Mouse (Mus musculus): ENCODE data around the gene Popdc2. TPM values are rescaled to one million over a fixed set of nuclear protein-coding genes. Genes with fewer than 3 reads are reported as not detected.
"Not testable (repeated sequence)": the region's sequence is repeated elsewhere in the genome, so short reads cannot be mapped to it uniquely, and the experiment has no call there.

Gene Popdc2
- total RNA-seq (2021) = 10 to 100 TPM; 56.0 to 67.3 TPM
- long read RNA-seq, experiment 1, transcript Popdc2-201 (4 exons, 2,169 nt) = major isoform, 70 of 88 reads
- long read RNA-seq, experiment 1, partial matches to known transcripts = 8 of 88 reads
- long read RNA-seq, experiment 1, other reads (novel, unspliced or antisense) = 8 of 88 reads
- long read RNA-seq, experiment 2, transcript Popdc2-201 (4 exons, 2,169 nt) = major isoform, 40 of 52 reads
- long read RNA-seq, experiment 2, partial matches to known transcripts = 6 of 52 reads
- long read RNA-seq, experiment 2, other reads (novel, unspliced or antisense) = 6 of 52 reads

DNA sequence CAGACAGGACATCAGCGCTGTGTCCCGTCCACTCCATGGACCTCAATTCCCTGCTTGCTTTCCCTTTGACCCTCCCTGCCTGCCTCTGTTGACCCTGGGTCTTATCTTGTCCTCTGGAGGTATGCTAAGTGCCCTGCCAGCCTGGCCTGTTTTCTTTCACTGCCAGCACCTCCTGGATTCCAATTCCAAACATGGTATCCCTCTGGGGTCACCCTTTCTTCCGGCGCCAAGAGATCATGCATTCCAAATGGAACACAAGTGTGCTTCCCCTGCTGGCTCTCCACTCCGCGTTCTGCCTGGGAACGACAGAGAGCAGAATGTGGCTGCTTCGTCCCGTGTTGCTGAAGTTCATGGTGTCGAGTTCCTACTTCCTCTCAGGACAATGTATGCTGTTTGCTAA is at the start of gene Popdc2:
Popdc2 (plus strand) TSS at position 277 of the 400 bp plus-strand sequence.
- peak; percentile 56 for DNase-seq

DNA sequence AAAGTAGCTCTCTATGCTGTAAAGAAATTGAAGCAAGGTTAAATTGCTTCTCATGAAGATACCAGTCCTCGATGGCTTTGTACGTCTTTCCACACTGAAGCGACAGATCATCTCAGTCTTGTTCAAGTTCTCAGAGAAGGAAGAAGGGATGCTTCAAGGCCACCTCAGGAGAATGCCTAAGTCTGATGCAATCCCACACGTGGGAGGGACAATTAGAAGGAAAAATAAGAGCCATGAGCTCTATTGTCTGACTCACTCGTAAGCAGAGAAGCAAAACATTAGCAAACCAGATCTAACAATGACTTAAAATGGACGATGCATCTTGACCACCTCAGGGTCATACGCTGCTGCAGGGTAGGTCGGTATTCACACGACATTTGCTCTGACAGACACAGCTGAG is 43.5 kb upstream of the Popdc2 start:
- DNase-seq = no peak

DNA sequence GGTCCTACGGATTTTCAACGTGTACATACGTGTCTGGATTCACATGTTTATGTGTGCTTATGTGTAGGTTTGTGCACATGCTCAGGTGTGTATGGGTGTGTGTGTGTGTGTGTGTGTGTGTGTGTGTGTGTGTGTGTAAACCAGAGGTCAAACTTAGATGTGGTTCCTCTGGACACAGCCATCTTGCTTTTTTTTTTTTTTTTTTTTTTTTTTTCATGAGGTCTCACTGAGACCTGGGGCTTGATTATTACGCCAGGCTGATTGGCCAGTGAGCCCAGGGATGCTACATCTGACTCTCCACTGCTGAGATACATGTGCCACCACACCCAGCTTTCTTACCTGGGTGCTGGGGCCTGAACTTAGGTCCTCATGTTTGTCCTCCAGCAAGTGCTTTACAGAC is 42.9 kb upstream of the Popdc2 start:
- DNase-seq = no peak

DNA sequence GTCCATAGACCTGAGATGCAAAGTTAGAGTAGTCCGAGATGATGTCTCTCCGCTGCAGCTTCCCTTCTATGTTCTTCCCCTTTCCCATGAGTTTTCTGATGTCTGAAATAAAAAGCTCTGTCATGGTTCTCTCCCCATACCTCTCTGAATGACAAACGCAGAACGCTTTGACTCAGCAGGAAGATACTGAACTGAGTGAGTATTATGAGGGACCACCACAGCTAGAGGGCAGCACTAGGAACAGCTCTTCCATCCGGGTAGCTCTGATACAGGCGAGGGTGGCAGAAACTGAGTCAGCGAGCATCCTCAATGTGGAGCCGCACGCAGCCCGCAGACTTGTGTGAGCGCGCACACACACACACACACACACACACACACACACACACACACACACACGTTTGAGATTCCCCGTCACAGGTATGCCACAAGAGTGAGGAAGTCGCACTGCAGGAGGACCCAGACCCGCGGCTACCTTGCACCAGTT is 40.5 kb upstream of the Popdc2 start:
- peak; percentile 26 for DNase-seq

DNA sequence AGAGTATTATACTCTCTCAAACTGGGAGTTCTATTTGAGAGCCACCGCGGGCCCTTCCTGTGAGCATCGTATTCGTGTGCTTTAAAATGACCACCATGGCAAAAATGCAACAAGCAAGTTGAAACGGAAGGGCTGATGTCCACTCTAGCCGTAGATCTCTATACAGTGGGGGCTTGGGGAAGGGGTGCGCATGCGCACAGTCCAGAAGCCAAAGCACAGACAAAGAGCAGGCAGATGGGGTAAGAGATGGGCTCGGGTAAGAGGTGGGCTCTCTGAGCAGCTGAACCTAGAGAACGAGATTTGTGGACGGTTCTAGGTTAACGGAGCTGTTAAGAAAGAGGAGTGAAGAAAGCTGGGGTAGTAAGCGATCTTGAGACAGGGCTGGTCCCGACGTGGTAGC is 37.7 kb upstream of the Popdc2 start:
- DNase-seq = no peak

DNA sequence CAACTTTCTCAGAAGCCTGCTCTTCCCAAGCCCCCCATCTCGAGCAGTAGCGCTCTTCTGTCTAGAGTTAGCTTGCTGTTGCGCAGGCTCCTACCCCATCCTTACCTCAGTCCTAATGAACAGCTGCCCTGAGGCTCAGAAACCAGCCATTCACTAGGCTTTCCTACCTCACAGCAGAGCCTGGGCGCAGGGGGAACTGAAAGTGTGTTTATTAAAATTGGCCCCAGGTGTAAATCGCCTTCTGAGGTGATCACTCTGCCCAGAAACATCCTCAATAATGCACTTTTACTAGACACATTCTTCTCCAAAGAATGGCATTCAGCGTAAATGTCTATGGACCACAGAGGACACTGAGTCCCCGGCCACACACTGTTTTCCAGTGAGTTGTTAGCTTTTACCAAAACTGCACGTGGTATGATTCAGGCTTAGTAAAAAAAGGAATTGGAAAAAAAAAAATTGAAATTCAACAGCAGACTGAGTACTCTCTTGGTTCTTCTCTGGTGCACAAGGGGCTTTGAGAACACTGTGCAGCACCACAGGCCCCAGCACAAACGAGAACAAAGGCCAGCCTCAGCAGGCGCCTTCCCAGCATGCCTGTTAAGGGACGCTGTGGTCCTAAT is 35.1 kb upstream of the Popdc2 start:
- no peak for DNase-seq

DNA sequence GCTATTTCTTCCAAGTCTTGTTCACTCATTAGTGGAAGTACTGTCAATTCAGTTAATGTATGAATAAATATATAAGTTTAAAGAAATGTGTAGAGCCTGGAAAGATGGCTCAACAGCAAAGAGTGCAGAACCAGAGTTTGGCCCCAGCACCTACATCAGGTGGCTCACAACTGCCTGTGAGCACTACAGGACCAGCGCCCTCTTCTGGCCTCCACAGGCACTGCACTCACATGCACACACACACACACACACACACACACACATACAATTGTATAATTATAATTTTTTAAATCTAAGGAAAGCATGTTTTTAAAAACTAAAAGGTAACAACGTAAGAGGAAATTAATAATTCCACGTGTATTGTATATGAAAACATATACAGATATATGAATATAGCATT is 32.7 kb upstream of the Popdc2 start:
- no peak for DNase-seq

DNA sequence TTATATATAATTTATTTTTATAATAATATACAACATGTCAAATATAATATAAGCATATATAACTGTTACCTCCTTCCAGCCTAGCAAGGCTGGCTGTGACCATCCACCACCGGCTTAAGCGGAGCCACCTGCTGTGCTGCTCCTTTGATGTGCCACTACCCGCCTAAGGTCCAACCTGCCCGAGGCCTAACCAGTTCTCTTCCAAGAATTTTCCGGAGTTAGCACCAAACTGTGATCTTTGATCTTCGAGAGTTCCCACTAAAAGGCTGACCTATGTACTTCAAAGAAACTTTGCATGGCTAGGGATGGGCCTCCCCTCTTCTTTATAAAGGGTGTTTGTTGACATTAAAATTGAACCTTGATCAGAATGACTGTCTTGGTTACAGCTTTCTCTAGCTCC is 27.6 kb upstream of the Popdc2 start:
- no peak for DNase-seq

DNA sequence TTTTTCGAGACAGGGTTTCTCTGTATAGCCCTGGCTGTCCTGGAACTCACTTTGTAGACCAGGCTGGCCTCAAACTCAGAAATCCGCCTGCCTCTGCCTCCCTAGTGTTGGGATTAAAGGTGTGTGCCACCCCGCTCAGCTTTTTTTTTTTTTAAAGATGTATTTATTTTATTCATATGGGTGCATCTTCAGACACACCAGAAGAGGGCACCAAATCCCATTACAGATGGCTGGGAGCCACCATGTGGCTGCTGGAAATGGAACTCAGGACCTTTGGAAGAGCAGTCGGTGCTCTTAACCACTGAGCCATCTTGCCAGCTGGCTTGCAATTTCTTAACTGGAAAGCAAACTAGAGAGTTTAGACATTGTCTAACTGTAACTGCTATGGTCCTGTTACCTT is 23.9 kb upstream of the Popdc2 start:
- not testable (repeated sequence) for DNase-seq

DNA sequence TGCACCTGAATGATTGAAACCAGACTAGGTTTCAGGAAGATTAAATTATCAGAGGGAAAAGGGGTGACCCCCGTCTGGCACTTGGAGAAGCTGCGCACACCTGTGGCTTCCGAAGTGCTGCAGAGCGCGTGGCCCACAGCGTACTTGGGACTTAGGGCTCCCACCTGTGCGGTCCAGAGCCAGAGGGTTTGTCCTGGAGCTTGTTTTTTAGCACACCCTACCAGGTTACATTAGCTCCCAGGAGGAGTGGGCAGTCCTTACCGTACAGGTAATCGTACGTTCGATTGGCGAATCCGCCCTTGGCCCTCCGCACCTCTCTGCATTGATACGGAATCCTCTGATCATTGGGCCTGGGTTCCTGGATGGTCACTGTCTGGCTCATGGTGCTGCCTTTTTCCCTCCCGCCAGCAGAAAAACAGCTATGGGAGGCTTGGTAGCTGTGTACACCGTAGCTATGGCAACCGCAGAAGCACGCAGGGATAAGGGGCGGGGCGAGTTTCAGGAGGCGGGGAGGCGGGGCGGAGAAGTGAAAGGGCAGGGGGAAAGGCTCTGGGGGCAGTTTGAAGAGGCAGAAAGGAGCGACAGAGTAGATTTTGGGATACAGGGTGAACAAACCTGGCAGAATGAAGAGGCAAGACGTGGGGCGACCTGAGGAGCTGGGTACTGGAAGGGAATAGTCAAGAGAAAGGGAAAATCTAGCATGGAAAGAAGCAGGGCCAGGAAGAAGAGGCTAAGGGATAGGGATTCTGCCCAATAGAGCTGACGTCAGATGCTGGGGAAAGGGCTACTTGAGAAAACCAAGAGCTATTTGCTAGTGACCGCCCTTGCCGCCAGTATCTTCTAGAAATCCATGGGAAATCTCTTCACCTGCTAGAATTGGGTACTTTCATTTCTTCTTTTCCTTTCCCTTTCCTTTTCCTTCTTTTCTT is 20.3 kb upstream of the Popdc2 start, which contains the start of gene Maats1:
Maats1 (minus strand) TSS at position 748 of the 929 bp plus-strand sequence.
- DNase-seq = peak; percentile 73

DNA sequence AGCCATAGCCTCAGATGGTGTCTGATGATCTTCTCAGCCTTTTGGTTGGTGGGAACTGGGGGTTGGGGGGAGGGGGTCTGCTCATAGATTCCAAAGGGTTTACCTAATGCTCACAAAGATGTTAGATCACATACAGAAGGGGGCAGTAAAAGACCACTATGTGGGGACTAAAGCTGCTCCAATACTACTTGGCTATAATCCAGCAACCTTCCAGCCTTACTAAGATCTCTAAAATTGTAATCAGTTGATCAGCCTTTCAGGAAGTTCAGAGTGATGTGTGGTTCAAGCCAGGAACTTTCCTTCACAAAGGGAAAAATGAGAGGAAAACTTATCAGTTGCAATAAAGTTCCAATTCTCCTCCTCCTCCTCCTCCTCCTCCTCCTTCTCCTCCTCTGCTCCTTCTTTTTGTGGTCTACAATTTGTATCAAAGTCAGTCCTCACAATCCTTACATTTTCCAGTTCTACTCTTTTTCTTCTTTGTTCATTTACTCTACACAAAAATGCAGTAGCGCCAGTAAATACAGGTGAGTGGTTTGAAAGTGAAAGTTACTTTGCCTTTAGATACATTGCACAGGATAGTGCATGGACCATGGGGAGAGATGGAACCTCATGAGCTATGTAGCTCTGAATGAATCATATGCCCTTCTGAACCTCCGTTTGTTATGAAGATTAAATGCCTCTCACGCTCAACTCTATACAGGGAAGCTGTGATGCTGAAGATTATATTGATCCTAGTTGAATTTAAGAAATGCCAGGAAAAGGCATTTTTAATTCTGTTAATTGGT is 16.9 kb upstream of the Popdc2 start:
- no peak for DNase-seq

DNA sequence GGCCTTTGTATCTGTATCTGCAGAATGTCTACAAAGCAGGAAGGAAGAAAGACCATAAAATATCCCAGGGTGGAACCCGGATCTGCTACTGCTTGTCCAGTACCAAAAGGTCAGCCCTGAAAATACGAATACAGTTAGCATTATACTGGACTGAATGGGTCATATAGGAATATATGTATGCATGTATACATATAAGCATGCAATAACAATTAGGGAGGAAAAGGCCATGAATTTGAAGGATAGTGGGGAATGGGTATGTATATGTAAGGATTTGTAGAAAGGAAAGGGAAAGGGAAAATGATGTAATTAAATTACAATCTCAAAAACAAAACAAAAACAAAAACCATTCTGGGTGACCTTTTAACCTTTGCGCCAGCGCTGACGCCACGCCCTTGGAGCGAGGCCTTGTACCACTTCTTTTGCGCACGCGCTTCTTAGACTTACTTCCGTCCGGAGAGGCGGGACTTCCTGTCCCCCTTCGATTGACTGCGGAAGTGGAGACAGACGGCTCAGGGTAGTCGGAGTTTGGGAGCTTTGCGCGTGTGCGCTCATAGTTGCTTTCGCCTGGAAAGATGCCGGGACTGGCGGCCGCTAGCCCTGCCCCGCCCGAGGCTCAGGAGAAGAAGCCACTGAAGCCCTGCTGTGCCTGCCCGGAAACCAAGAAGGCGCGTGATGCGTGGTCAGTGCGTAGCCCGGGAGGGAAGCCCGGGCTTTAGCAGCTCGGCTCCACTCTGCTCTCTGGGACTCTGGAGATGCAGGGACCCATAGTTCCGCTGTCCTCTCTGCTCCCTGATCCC is 15.3 kb upstream of the Popdc2 start, which contains the start of the genes Cox17 and Gm21987:
Cox17 (plus strand) TSS at position 463 of the 797 bp plus-strand sequence.
Gm21987 (plus strand) TSS at position 512 of the 797 bp plus-strand sequence.
- DNase-seq = peak; percentile 91

DNA sequence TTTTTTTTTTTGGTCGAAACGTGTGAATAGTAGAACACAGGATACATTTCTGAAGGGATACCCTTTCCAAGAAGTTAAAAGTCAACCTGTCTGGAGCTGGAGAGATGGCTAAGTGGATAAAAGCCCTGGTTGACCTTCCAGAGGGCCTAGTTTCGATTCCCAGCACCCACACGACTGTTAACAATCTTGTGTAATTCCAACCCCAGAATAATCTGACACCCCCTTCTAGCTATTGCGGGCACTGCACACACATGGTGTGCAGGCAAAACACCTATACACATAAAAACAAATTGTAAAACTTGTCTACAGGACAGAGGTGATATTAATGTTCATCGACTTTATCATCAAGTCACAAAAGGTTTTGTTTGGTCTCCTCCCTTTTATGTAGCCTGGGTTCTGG is 14.4 kb upstream of the Popdc2 start:
- no peak for DNase-seq

DNA sequence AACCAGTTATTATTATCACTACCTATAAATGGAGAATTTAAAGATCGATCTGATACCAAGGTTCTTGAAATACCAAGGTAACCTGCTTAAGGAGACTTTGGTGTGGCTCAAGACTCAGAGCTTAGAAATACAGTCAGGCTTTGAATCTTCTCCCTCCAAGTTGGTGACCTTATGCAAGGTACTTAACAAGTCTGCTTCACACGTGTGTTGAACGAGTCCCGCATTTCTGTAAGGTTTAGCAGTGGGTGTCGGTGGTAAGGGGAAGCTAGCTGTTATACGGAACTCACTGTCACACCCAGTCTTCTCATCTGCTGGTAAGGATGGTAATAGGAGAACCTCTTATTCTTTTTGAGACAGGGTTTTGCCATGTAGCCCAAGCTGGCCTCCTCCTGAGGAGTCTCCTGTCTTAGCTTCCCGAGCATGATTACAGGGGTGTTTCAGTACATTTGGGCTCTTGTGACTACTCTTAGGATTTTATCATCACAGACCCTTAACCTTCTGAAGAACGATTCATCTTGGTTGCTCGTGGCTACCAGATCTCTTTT is 13.7 kb upstream of the Popdc2 start:
- no peak for DNase-seq

DNA sequence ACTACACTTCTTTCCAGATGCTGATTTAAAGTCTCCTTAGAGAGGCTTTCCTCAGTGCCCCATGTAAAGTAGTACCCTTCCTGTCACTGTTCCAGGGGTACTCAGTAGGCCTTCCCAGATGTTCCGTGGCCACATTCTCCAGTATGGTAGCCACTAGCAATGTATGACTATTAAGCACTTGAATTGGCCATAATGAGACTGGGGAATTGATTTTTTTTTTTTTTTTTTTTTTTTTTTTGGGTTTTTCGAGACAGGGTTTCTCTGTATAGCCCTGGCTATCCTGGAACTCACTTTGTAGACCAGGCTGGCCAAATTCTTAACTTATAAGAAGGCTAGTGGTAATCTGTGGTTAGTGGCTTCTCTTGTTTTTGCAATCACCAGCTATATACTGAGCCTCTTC is 12.1 kb upstream of the Popdc2 start:
- no peak for DNase-seq

DNA sequence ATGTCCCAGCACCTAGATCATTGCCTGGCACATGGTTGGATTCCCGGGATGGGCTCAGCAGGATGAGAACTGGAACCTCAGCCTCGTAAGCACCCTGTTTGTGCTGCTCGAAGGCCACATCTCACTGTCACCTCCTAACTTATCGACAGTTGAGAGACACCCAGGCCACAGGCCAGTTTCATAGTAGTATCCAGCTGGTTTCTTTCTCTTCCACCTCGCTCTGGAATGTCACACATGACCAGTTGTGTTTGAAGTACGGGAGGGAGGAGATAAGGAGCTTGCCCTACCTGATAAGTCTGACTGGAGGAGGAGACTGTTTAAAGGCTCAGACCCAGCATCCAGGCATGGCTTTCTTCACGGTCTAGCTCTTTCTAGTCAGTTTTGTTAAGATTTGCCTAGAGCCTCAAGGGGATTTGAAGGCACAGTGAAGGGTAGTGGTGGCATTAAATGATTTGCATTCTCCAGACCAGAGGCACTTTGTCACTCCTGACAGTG is 11.6 kb upstream of the Popdc2 start:
- DNase-seq = no peak

DNA sequence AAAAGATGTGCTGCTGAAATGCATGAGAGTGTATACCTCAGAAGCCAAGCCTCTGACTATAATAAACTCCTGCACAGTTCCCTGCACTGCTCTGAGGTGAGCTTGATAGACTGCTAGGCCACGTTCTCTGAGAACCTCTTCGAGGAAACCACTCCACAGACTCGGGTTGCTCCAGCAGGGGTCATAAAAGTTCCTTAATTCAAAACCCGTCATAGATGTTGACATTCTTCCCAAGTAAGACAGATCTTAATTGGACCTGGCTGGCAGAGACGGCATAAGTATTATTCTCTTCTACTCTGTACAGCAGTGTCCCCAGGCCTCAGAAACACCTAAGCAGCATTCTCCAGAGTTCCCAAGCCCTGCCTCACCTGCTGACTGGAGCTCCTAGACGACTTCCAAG is 11.1 kb upstream of the Popdc2 start:
- DNase-seq = no peak

DNA sequence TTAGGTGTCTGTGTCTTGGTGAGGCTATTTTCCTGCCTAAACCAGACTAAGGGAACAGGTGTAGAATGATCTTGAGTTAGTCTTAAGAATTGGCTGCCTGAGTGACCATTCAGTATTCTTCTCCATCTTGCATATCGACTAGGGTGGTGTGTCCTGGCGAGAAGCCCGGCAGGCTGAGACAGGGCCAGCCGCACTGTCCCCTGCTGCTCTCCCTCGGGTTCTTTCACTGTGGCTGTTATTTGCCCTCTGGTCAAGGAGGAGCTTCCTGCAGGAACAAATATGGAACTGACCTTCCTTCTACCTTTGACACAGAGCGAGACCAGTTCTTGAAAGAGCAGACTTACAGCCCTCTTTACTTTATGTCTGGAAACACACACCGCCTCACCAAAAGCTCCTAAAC is 10.0 kb upstream of the Popdc2 start:
- DNase-seq = no peak

DNA sequence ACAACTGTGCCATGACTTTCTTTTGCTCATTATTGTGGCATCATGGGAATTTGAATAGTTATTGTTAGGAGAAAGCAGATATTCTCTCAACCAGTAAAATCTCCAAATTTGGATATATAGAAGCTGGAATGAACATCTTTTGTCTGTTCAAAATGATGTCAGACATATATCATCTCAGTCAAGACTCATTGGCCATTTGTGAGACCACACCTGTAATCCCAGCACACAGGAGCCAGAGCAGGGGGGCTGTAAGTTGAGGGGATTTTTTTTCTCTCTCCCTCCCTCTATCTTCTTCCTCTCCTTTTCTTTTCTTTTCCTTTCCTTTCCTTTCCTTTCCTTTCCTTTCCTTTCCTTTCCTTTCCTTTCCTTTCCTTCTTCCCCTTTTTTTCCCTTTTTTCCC is 9.2 kb upstream of the Popdc2 start:
- DNase-seq = no peak

DNA sequence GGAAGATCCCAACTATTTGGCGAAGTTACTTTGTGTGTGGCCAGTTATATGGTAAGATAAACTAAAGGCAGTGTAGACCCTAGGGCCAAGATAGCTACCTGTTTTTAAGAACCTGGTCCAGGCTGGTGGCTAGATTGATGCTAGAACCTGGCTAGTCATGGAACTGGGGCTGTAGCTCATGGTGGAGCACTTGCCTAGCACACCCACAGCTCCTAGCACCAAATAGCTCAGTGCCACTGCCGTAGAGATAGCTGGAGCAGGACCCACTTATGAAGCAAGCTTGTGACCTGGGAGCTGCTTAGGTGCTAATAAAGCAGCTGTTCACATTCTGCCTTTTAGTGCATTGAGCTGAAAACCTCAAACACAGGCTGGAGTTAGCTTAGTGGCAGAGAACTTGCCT is 8.4 kb upstream of the Popdc2 start:
- DNase-seq = no peak
